Mouse (Mus musculus): ENCODE data around the gene Vps37c.

DNA sequence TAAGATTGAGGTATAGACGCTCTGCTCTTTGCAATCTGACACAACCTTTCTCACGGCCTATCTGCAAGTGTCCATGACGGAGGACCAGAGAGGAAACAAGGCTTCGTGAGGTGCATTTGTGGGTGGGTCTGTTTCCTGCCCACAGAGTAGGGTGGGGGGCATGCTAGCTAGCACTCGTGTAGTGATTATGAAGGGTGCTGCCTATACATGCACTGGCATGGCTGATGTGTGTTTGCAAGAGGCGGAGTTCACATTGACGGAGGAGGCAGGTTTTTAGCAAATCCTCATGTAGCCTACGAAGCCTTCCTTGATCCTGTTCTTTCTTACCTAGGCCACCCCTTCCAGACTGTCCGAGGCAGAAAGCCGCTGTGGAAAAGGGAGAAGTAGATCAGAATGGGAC lies 41.4 kb downstream of the Vps37c start:
- TF ChIP-seq CTCF (IDR thresholded peaks at IDR 0.05 in 2 of 3, conservative IDR thresholded peaks at IDR 0.05 in 1 of 3; ENCODE audit: control insufficient read depth in 1 of 3, insufficient read depth in 1 of 3, low read depth in 2 of 3, low read length in 3 of 3, poor library complexity in 1 of 3, severe bottlenecking in 1 of 3) (no peak), SIN3A (IDR thresholded peaks at IDR 0.05; ENCODE audit: low read length) (no peak), CHD2 (IDR thresholded peaks at IDR 0.05; ENCODE audit: low read length) (no peak), EP300 (IDR thresholded peaks at IDR 0.05; ENCODE audit: low read depth in 1 of 2, low read length in 2 of 2) (no peak), JUND (IDR thresholded peaks at IDR 0.05; ENCODE audit: low read depth, low read length) (no peak), GABPA (IDR thresholded peaks at IDR 0.05; ENCODE audit: low read depth, low read length) (no peak), TBP (IDR thresholded peaks at IDR 0.05; ENCODE audit: low read depth, low read length) (no peak), MAFK (IDR thresholded peaks at IDR 0.05; ENCODE audit: borderline replicate concordance, low read depth, low read length) (no peak)

Measured in MEL (cell line).